Mouse (Mus musculus) hindbrain, postnatal 0 days (tissue): Measurements from ENCODE around the gene Ccdc65. TPM values are rescaled to one million over a fixed set of nuclear protein-coding genes. Genes with fewer than 3 reads are reported as not detected.

Experiments used
- ATAC-seq: fragments of 200-750 bp; cut with Nextera tagmentation; 2 replicates; pipeline ENCODE4 v1.8.0; 2017; ENCODE audit warnings: mild to moderate bottlenecking, moderate TSS enrichment, moderate library complexity
- DNase-seq: peaks from one replicate; pipeline ENCODE4 v3.0.0-alpha.2; 2015; ENCODE audit warnings: low spot score
- H3K27ac ChIP-seq: fragments of 300-500 bp; sonication (generic); 2 replicates; pipeline ENCODE4 v1.5.1; 2014; ENCODE audit warnings: mild to moderate bottlenecking
- H3K27me3 ChIP-seq: fragments of 300-500 bp; sonication (generic); 2 replicates; pipeline ENCODE4 v1.6.1; 2014; ENCODE audit warnings: low read length, mixed read lengths; ENCODE audit not compliant: insufficient read depth
- H3K36me3 ChIP-seq: fragments of 300-500 bp; sonication (generic); 2 replicates; pipeline ENCODE4 v1.6.1; 2014; ENCODE audit warnings: low read length, mixed read lengths; ENCODE audit not compliant: insufficient read depth
- H3K4me1 ChIP-seq: fragments of 300-500 bp; sonication (generic); 2 replicates; pipeline ENCODE4 v1.6.1; 2014; ENCODE audit warnings: antibody characterized with exemption, low read length, mixed read lengths; ENCODE audit not compliant: insufficient read depth
- H3K4me2 ChIP-seq: fragments of 300-500 bp; sonication (generic); 2 replicates; pipeline ENCODE4 v1.6.1; 2014; ENCODE audit warnings: low read depth, mild to moderate bottlenecking, low read length, moderate library complexity, mixed read lengths
- H3K4me3 ChIP-seq: fragments of 300-500 bp; sonication (generic); 2 replicates; pipeline ENCODE4 v1.5.1; 2014; ENCODE audit warnings: low read length
- H3K9ac ChIP-seq: fragments of 300-500 bp; sonication (generic); replicated peaks from 2 replicates; pipeline ENCODE4 v1.6.1; 2014; ENCODE audit warnings: mild to moderate bottlenecking, low read length, moderate library complexity, mixed read lengths
- H3K9me3 ChIP-seq: fragments of 300-500 bp; sonication (generic); 2 replicates; pipeline ENCODE4 v1.6.1; 2016; ENCODE audit warnings: low read length, mixed read lengths
- CTCF ChIP-seq: IDR thresholded peaks from 2 replicates; pipeline ENCODE4 v1.5.1; 2016; ENCODE audit warnings: antibody characterized with exemption, control low read depth, low read depth
- WGBS: fragments of 180-500 bp; shearing (Covaris S2); extraction: QIAGEN DNeasy Blood & Tissue Kit; methylation state at CpG from one replicate; pipeline ENCODE4 v1.1.7; 2014; 5-methylcytosine and 5-hydroxymethylcytosine counted together
- polyA plus RNA-seq: library from polyadenylated mRNA; unstranded; fragments of >200 nt; fragmentation: Nextera tagmentation; extraction: Ambion mirVana; gene quantifications from 2 replicates; pipeline ENCODE4 v1.2.1, GENCODE M21; 2015
- total RNA-seq: library from RNA; depleted of rRNA; stranded (reverse); fragments of >200 nt; gene quantifications from 2 replicates; pipeline ENCODE4 v1.2.3, GENCODE M21; 2014

Gene Ccdc65
- total and polyA plus RNA-seq, 2 experiments from 2014 or later = 2.6 to 7.7 TPM

- no peak overlapping the region for H3K9ac ChIP-seq
- WGBS = 48% methylated on average over 11 of the region's 11 CpGs
- no peaks in the 10 kb centered on the region for H3K36me3 ChIP-seq
- H3K4me1 ChIP-seq = peaks cover 6% of the 10 kb centered on the region; the same call in 1 of the 2 replicates
- no peak for DNase-seq
- no peak overlapping the region for H3K4me2 ChIP-seq
- no peak for ATAC-seq
- H3K4me3 ChIP-seq = no peak overlapping the region
- TF ChIP-seq CTCF = no peak
- no peak overlapping the region for H3K27ac ChIP-seq
- H3K9me3 ChIP-seq = no peaks in the 10 kb centered on the region
- H3K27me3 ChIP-seq = no peaks in the 10 kb centered on the region
These were observed 15.8 kb upstream of the Ccdc65 start for GRCm38 (mm10) chr15:98692171-98692715.

DNA sequence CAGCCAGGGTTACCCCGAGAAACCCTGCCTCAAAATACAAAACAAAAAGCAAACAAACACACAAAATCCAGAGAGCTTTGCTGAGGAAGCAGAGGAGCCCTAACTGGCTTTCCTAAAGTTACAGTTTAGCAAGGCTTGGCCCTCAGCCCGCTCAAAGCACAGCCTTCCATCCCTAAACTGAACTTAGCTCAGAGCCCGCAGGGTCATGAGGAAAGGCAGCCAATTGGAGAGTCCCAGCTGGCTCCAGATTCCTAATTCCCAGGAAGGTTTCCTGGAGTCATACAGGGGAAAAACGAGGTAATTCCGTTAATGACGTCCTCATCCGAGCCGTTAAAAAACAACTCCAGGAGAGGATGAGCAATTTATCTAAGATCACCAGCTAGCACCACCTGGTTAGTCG is 12.3 kb upstream of the Ccdc65 start:
- TF ChIP-seq CTCF = no peak
- no peak overlapping the region for H3K9ac ChIP-seq
- no peaks in the 10 kb centered on the region for H3K9me3 ChIP-seq
- no peak overlapping the region for H3K27ac ChIP-seq
- no peak for DNase-seq
- H3K4me2 ChIP-seq = no peak overlapping the region
- ATAC-seq = no peak
- peaks cover 6% of the 10 kb centered on the region; the same call in 1 of the 2 replicates for H3K4me1 ChIP-seq
- H3K4me3 ChIP-seq = no peak overlapping the region
- no peaks in the 10 kb centered on the region for H3K36me3 ChIP-seq
- 43% methylated on average over 9 of the region's 9 CpGs for WGBS
- no peaks in the 10 kb centered on the region for H3K27me3 ChIP-seq

DNA sequence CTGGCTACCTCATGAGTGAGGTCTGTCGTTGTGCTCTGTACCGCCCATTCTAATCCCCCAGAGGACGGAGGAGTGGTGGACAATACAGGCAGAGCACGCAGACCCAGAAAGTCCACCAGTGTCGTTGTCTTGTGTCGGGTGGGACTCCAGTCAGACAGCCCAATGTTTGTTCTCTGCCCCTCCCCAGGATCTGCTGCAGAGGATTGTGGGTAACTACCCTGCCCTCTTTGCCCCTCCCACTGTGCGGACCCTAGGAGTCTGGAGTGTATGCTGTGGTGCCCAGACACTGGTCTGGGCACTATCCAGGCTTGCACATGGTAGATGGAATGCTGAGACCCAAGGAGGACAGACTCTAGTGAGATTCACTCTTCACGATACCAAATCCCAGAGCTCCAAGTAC is 11.8 kb upstream of the Ccdc65 start:
- no peaks in the 10 kb centered on the region for H3K36me3 ChIP-seq
- no peak for ATAC-seq
- H3K9ac ChIP-seq = no peak overlapping the region
- no peaks in the 10 kb centered on the region for H3K9me3 ChIP-seq
- no peak overlapping the region for H3K4me2 ChIP-seq
- DNase-seq = no peak
- H3K4me1 ChIP-seq = peaks cover 5% of the 10 kb centered on the region; the same call in 1 of the 2 replicates
- H3K27ac ChIP-seq = no peak overlapping the region
- 48% methylated on average over 8 of the region's 8 CpGs for WGBS
- H3K27me3 ChIP-seq = peaks cover 4% of the 10 kb centered on the region; the same call in 1 of the 2 replicates
- H3K4me3 ChIP-seq = no peak overlapping the region
- no peak for TF ChIP-seq CTCF

- Histone ChIP-seq H3K4me1 (no peaks in the 10 kb centered on the region), H3K27me3 (peaks cover 8% of the 10 kb centered on the region; the same call in 1 of the 2 replicates), H3K36me3 (no peaks in the 10 kb centered on the region), H3K9ac (peak overlapping the region; percentile 46), H3K9me3 (no peaks in the 10 kb centered on the region), H3K4me3 (peak overlapping the region; percentile 42), H3K4me2 (peak overlapping the region; percentile 66), H3K27ac (peak overlapping the region; percentile 78)
- DNase-seq (peak; percentile 92), ATAC-seq (peak; percentile 93)
- 4% methylated on average over 40 of the region's 40 CpGs for WGBS
- TF ChIP-seq CTCF = peak; percentile 96
These were observed 8.6 kb upstream of the Ccdc65 start for GRCm38 (mm10) chr15:98699190-98700105.

DNA sequence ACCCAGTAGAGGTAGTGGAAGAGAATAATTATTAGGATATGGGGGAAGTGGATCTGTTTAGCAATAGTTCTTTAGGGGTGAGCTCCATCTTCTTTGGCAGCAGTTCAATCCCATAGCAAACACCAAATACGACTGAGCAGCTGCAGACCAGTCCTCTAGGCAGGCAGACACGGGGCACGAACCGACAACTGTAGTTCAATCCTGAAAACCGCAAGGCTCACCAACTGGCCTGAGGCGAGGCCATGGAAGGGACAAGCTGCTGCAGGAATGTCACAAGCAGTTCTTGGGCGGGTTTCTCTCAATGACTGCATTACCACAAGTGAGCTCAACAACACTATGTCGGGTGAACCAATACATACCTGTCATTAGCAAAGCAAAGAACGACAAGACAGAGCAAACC is 3.7 kb upstream of the Ccdc65 start:
- H3K27me3 ChIP-seq = peaks cover 8% of the 10 kb centered on the region; the same call in 1 of the 2 replicates
- H3K9ac ChIP-seq = no peak overlapping the region
- H3K36me3 ChIP-seq = no peaks in the 10 kb centered on the region
- no peak overlapping the region for H3K4me3 ChIP-seq
- no peaks in the 10 kb centered on the region for H3K9me3 ChIP-seq
- no peak for TF ChIP-seq CTCF
- H3K4me2 ChIP-seq = no peak overlapping the region
- 64% methylated on average over 9 of the region's 9 CpGs for WGBS
- peaks cover 5% of the 10 kb centered on the region; the same call in 1 of the 2 replicates for H3K4me1 ChIP-seq
- DNase-seq (no peak), ATAC-seq (no peak)
- H3K27ac ChIP-seq = no peak overlapping the region

DNA sequence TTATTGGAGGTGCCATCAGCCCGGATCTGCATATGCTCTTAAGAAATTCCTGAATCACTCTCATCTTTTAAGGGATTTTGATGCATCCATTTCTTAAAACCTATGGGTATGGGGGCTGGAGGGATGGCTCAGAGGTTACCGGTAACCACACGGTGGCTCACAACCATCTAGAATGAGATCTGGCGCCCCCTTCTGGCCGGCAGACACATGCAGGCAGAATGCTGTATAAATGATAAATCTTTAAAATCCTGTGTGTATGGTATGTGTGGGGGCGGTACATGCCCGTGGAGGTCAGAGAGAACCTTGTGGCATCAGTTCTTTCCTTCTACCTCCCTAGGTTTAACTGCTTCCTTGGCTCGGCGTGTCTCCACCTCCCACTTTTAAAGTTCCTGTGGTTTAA is 2.4 kb downstream of the Ccdc65 start:
- Histone ChIP-seq H3K4me3 (no peak overlapping the region), H3K9ac (no peak overlapping the region), H3K36me3 (no peaks in the 10 kb centered on the region), H3K27me3 (no peaks in the 10 kb centered on the region), H3K4me1 (peaks cover 5% of the 10 kb centered on the region; the same call in 1 of the 2 replicates), H3K27ac (no peak overlapping the region), H3K4me2 (no peak overlapping the region), H3K9me3 (no peaks in the 10 kb centered on the region)
- 14% methylated on average over 9 of the region's 9 CpGs for WGBS
- ATAC-seq (no peak), DNase-seq (peak; percentile 81)
- peak; percentile 83 for TF ChIP-seq CTCF
